Mouse (Mus musculus): ENCODE results near the gene Glp2r. TPM values are rescaled to one million over a fixed set of nuclear protein-coding genes. Genes with fewer than 3 reads are reported as not detected.
A peak's percentile ranks its signal among the peaks of the same experiment; 100 is the strongest.

The Glp2r gene
- polyA plus RNA-seq, 1 experiment: not detected

GRCm38 (mm10) chr11:67666129-67666528, 104.8 kb downstream of the Glp2r start:
- Histone ChIP-seq H3K4me3 (ENCODE audit: low read depth, low read length) (no peak overlapping the region), H3K9me3 (replicated peaks; ENCODE audit: control insufficient read depth, insufficient read depth, low read length, poor library complexity, severe bottlenecking) (no peaks in the 10 kb centered on the region)

GRCm38 (mm10) chr11:67664918-67665317, 106.0 kb downstream of the Glp2r start:
- Histone ChIP-seq H3K27ac (ENCODE audit: insufficient read depth, low read length) (no peak overlapping the region), H3K4me3 (ENCODE audit: low read depth, low read length) (no peak overlapping the region), H3K36me3 (ENCODE audit: control insufficient read depth, insufficient read depth, low read length, poor library complexity, severe bottlenecking) (no peaks in the 10 kb centered on the region), H3K27me3 (ENCODE audit: control insufficient read depth, insufficient read depth, low read length, poor library complexity, severe bottlenecking) (no peaks in the 10 kb centered on the region), H3K4me1 (ENCODE audit: control insufficient read depth, insufficient read depth, low read length) (no peaks in the 10 kb centered on the region), H3K9me3 (replicated peaks; ENCODE audit: control insufficient read depth, insufficient read depth, low read length, poor library complexity, severe bottlenecking) (no peaks in the 10 kb centered on the region), H3K9ac (ENCODE audit: low read depth, poor library complexity, severe bottlenecking) (no peak overlapping the region)
- no peak for TF ChIP-seq CTCF (IDR thresholded peaks at IDR 0.05; ENCODE audit: low read depth, low read length)
- TF ChIP-seq POLR2A (IDR thresholded peaks at IDR 0.05; ENCODE audit: insufficient read depth, low read length): no peak
- no peak for TF ChIP-seq EP300 (IDR thresholded peaks at IDR 0.05; ENCODE audit: insufficient read depth, low read depth, low read length)

More at GRCm38 (mm10) chr11:67666129-67666528, 104.8 kb downstream of the Glp2r start:
- H3K27ac ChIP-seq (ENCODE audit: insufficient read depth, low read length): no peak overlapping the region
- no peaks in the 10 kb centered on the region for H3K27me3 ChIP-seq (ENCODE audit: control insufficient read depth, insufficient read depth, low read length, poor library complexity, severe bottlenecking)
- no peaks in the 10 kb centered on the region for H3K4me1 ChIP-seq (ENCODE audit: control insufficient read depth, insufficient read depth, low read length)
- H3K36me3 ChIP-seq (ENCODE audit: control insufficient read depth, insufficient read depth, low read length, poor library complexity, severe bottlenecking): no peaks in the 10 kb centered on the region
- no peak overlapping the region for H3K9ac ChIP-seq (ENCODE audit: low read depth, poor library complexity, severe bottlenecking)
- no peak for TF ChIP-seq CTCF (IDR thresholded peaks at IDR 0.05; ENCODE audit: low read depth, low read length)
- no peak for TF ChIP-seq EP300 (IDR thresholded peaks at IDR 0.05; ENCODE audit: insufficient read depth, low read depth, low read length)
- no peak for TF ChIP-seq POLR2A (IDR thresholded peaks at IDR 0.05; ENCODE audit: insufficient read depth, low read length)

DNA sequence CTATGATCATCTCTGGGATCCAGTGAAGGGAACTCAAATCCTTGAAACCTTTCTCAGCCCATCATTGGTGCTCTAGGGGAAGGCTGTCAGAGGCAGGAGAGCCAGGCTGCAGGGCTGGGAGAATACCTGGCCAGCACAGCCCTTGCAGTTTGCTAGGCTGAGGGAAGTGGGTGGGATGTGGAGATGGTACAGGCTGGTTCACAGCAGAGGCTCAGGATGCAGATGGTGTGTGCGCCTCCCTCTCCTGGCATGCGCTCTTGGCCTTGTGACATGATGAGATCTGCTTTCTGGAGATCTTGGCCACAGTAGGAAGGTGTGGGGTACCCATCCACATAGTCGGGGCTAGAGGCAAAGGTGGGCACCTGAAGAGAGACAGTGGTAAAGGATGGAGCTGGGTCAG, 106.7 kb downstream of the Glp2r start:
- no peak overlapping the region for H3K9ac ChIP-seq (ENCODE audit: low read depth, poor library complexity, severe bottlenecking)
- no peak overlapping the region for H3K27ac ChIP-seq (ENCODE audit: insufficient read depth, low read length)
- no peaks in the 10 kb centered on the region for H3K4me1 ChIP-seq (ENCODE audit: control insufficient read depth, insufficient read depth, low read length)
- H3K36me3 ChIP-seq (ENCODE audit: control insufficient read depth, insufficient read depth, low read length, poor library complexity, severe bottlenecking): no peaks in the 10 kb centered on the region
- TF ChIP-seq CTCF (IDR thresholded peaks at IDR 0.05; ENCODE audit: low read depth, low read length) (no peak), EP300 (IDR thresholded peaks at IDR 0.05; ENCODE audit: insufficient read depth, low read depth, low read length) (no peak), POLR2A (IDR thresholded peaks at IDR 0.05; ENCODE audit: insufficient read depth, low read length) (no peak)
- no peaks in the 10 kb centered on the region for H3K9me3 ChIP-seq (replicated peaks; ENCODE audit: control insufficient read depth, insufficient read depth, low read length, poor library complexity, severe bottlenecking)
- no peaks in the 10 kb centered on the region for H3K27me3 ChIP-seq (ENCODE audit: control insufficient read depth, insufficient read depth, low read length, poor library complexity, severe bottlenecking)
- H3K4me3 ChIP-seq (ENCODE audit: low read depth, low read length): no peak overlapping the region

DNA sequence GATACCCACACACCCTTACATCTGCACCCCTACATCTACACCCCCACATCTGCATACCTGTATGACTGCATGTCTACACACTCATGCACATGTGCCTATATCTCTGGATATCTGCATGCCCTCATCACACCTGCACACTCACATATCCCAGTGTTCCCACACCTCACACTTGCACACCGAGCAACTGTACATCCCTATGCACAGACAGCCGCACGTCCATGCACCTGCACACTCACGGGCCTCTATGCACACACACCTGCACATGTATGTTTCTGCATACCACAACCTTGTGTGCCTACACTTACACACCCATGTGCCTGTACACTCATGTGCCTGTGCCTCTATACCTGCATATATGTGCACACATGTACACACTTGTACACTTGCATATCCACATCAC, 107.5 kb downstream of the Glp2r start:
- TF ChIP-seq CTCF (IDR thresholded peaks at IDR 0.05; ENCODE audit: low read depth, low read length) (no peak), POLR2A (IDR thresholded peaks at IDR 0.05; ENCODE audit: insufficient read depth, low read length) (no peak)
- Histone ChIP-seq H3K4me1 (ENCODE audit: control insufficient read depth, insufficient read depth, low read length) (peaks cover 1% of the 10 kb centered on the region), H3K9me3 (replicated peaks; ENCODE audit: control insufficient read depth, insufficient read depth, low read length, poor library complexity, severe bottlenecking) (no peaks in the 10 kb centered on the region), H3K4me3 (ENCODE audit: low read depth, low read length) (no peak overlapping the region), H3K9ac (ENCODE audit: low read depth, poor library complexity, severe bottlenecking) (no peak overlapping the region), H3K27ac (ENCODE audit: insufficient read depth, low read length) (no peak overlapping the region), H3K27me3 (ENCODE audit: control insufficient read depth, insufficient read depth, low read length, poor library complexity, severe bottlenecking) (no peaks in the 10 kb centered on the region), H3K36me3 (ENCODE audit: control insufficient read depth, insufficient read depth, low read length, poor library complexity, severe bottlenecking) (no peaks in the 10 kb centered on the region)

DNA sequence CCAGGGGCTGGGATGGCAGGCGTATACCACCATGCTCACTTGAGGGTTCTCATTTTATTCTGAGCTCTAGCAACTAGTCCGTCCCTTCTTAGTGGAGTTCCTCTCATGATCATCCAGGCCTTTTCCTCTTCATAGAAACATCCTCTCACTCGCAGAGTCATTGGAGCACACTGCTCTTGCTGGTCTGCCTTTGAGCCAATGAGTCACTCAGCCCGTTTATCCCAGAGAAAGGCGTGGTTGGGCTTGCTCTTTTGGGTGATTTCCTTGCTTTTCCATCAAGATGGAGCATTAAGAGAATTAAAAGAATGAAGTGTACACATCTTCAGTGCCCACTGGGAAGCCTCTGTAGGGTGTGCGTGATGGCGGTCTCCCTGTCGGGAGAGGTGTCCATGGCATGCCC, 109.5 kb downstream of the Glp2r start:
- H3K4me1 ChIP-seq (ENCODE audit: control insufficient read depth, insufficient read depth, low read length): peaks cover 9% of the 10 kb centered on the region
- no peak for TF ChIP-seq CTCF (IDR thresholded peaks at IDR 0.05; ENCODE audit: low read depth, low read length)
- TF ChIP-seq POLR2A (IDR thresholded peaks at IDR 0.05; ENCODE audit: insufficient read depth, low read length): no peak
- TF ChIP-seq EP300 (IDR thresholded peaks at IDR 0.05; ENCODE audit: insufficient read depth, low read depth, low read length): no peak
- H3K4me3 ChIP-seq (ENCODE audit: low read depth, low read length): no peak overlapping the region
- H3K27ac ChIP-seq (ENCODE audit: insufficient read depth, low read length): no peak overlapping the region
- H3K9ac ChIP-seq (ENCODE audit: low read depth, poor library complexity, severe bottlenecking): no peak overlapping the region
- no peaks in the 10 kb centered on the region for H3K27me3 ChIP-seq (ENCODE audit: control insufficient read depth, insufficient read depth, low read length, poor library complexity, severe bottlenecking)
- H3K9me3 ChIP-seq (replicated peaks; ENCODE audit: control insufficient read depth, insufficient read depth, low read length, poor library complexity, severe bottlenecking): no peaks in the 10 kb centered on the region
- H3K36me3 ChIP-seq (ENCODE audit: control insufficient read depth, insufficient read depth, low read length, poor library complexity, severe bottlenecking): no peaks in the 10 kb centered on the region

DNA sequence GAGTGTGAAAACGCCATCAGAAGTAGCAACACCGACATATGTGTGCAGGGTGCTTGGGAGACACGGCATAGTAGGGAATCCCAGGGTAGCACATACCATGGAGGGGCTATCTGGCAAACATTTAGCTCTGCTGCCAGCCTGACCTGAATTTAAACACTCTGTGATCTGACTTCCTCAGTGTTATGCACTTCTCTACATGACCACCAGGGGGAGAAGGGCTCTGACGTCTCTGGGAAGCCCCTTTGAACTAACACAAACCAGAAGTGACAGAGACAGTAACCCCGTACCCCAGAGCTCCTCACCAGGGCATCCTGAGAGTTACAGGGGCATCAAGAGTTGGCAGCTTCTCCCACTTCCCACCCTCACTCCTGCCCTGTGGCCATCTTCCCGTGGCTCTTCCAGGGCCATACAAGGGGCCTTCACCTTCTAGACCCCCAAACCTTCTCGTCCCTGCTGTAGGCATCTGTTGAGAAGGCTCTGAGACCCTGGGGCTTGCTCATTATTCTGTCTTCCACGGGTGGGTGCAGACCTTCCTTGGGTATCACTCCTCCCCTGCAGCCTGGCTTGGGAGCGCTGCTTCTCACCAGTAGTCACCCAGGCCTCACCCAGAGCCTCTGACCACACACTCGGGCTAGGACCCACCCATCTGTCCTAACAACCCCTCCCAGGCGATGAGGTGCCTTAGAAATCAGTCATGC, 113.1 kb downstream of the Glp2r start:
- Histone ChIP-seq H3K36me3 (ENCODE audit: control insufficient read depth, insufficient read depth, low read length, poor library complexity, severe bottlenecking) (no peaks in the 10 kb centered on the region), H3K9me3 (replicated peaks; ENCODE audit: control insufficient read depth, insufficient read depth, low read length, poor library complexity, severe bottlenecking) (no peaks in the 10 kb centered on the region), H3K9ac (ENCODE audit: low read depth, poor library complexity, severe bottlenecking) (no peak overlapping the region), H3K27ac (ENCODE audit: insufficient read depth, low read length) (no peak overlapping the region), H3K27me3 (ENCODE audit: control insufficient read depth, insufficient read depth, low read length, poor library complexity, severe bottlenecking) (no peaks in the 10 kb centered on the region), H3K4me1 (ENCODE audit: control insufficient read depth, insufficient read depth, low read length) (peaks cover 16% of the 10 kb centered on the region), H3K4me3 (ENCODE audit: low read depth, low read length) (no peak overlapping the region)
- no peak for TF ChIP-seq EP300 (IDR thresholded peaks at IDR 0.05; ENCODE audit: insufficient read depth, low read depth, low read length)
- peak; percentile 38 for TF ChIP-seq CTCF (IDR thresholded peaks at IDR 0.05; ENCODE audit: low read depth, low read length)
- no peak for TF ChIP-seq POLR2A (IDR thresholded peaks at IDR 0.05; ENCODE audit: insufficient read depth, low read length)
